Mouse (Mus musculus): ENCODE measurements around the gene Acat3.

DNA sequence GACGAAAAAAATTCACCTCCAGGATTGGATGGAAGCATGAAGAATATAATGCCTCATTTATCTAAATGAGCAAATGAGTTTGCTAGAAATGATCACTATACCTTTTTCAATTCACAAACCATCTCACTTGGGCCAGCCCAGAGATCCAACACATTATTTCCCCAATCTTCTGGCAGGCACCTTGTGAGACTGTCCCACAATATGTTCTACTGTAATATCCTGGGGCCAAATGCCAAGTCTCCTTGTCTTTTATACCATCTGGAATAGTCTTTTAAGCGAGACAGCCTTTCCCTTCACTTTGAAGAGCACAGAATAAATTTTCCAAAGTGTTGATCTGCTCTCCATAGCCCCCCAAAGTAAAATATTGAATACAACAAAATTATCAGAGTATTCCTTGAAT, 33.5 kb upstream of the Acat3 start:
- TF ChIP-seq POLR2A (IDR thresholded peaks at IDR 0.05; ENCODE audit: low read depth, low read length) (no peak), CTCF (conservative IDR thresholded peaks at IDR 0.05 in 1 of 2, IDR thresholded peaks at IDR 0.05 in 1 of 2; ENCODE audit: low read depth in 2 of 2, low read length in 2 of 2) (no peak), HCFC1 (IDR thresholded peaks at IDR 0.05; ENCODE audit: low read depth, low read length) (no peak), NRF1 (IDR thresholded peaks at IDR 0.05; ENCODE audit: low read depth, low read length) (no peak), MAZ (IDR thresholded peaks at IDR 0.05; ENCODE audit: low read depth, low read length) (no peak), SIN3A (IDR thresholded peaks at IDR 0.05; ENCODE audit: low read length) (no peak), EP300 (IDR thresholded peaks at IDR 0.05; ENCODE audit: low read length) (no peak), RCOR1 (conservative IDR thresholded peaks at IDR 0.05; ENCODE audit: low read depth, low read length) (no peak), USF2 (conservative IDR thresholded peaks at IDR 0.05; ENCODE audit: low read depth, low read length) (no peak)
